Mouse (Mus musculus) midbrain, embryonic 14.5 days (tissue): ENCODE results near the gene Rcl1. TPM values are rescaled to one million over a fixed set of nuclear protein-coding genes. Genes with fewer than 3 reads are reported as not detected.

Experiments
- ATAC-seq: fragments of 200-750 bp; cut with Nextera tagmentation; 2 replicates; pipeline ENCODE4 v1.8.0; 2017; ENCODE audit warnings: moderate number of reproducible peaks, moderate library complexity; ENCODE audit not compliant: low FRiP score, low TSS enrichment
- DNase-seq: peaks from one replicate; pipeline ENCODE4 v3.0.0-alpha.2; 2015
- H3K27ac ChIP-seq: fragments of 300-500 bp; sonication (generic); replicated peaks from 2 replicates; pipeline ENCODE4 v1.5.1; 2014; ENCODE audit warnings: mild to moderate bottlenecking, low read depth, low read length, moderate library complexity
- H3K27me3 ChIP-seq: fragments of 300-500 bp; sonication (generic); 2 replicates; pipeline ENCODE4 v1.6.1; 2014; ENCODE audit warnings: low read length, control low read depth, mixed read lengths; ENCODE audit not compliant: control insufficient read depth, insufficient read depth
- H3K36me3 ChIP-seq: fragments of 300-500 bp; sonication (generic); 2 replicates; pipeline ENCODE4 v1.6.1; 2014; ENCODE audit warnings: low read length, control low read depth; ENCODE audit not compliant: control insufficient read depth, insufficient read depth
- H3K4me1 ChIP-seq: fragments of 300-500 bp; sonication (generic); 2 replicates; pipeline ENCODE4 v1.6.1; 2014; ENCODE audit warnings: mild to moderate bottlenecking, antibody characterized with exemption, low read length, control low read depth; ENCODE audit not compliant: control insufficient read depth, insufficient read depth
- H3K4me2 ChIP-seq: fragments of 300-500 bp; sonication (generic); 2 replicates; pipeline ENCODE4 v1.6.1; 2014; ENCODE audit warnings: mild to moderate bottlenecking, low read length, moderate library complexity
- H3K4me3 ChIP-seq: fragments of 300-500 bp; sonication (generic); replicated peaks from 2 replicates; pipeline ENCODE4 v1.5.1; 2014; ENCODE audit warnings: low read depth, low read length
- H3K9ac ChIP-seq: fragments of 300-500 bp; sonication (generic); replicated peaks from 2 replicates; pipeline ENCODE4 v1.6.1; 2014; ENCODE audit warnings: mild to moderate bottlenecking, low read length, moderate library complexity
- H3K9me3 ChIP-seq: fragments of 300-500 bp; sonication (generic); 2 replicates; pipeline ENCODE4 v1.6.1; 2016; ENCODE audit warnings: low read length, control low read depth, mixed read lengths; ENCODE audit not compliant: control insufficient read depth
- WGBS: fragments of 180-500 bp; shearing (Covaris S2); extraction: QIAGEN DNeasy Blood & Tissue Kit; methylation state at CpG from one replicate; pipeline ENCODE4 v1.1.7; 2014; 5-methylcytosine and 5-hydroxymethylcytosine counted together
- polyA plus RNA-seq: library from polyadenylated mRNA; unstranded; fragments of >200 nt; fragmentation: Nextera tagmentation; extraction: Ambion mirVana; gene quantifications from 2 replicates; pipeline ENCODE4 v1.2.1, GENCODE M21; 2014

Gene Rcl1
- polyA plus RNA-seq, 1 experiment from 2014 or later, result 33.2 TPM

DNA sequence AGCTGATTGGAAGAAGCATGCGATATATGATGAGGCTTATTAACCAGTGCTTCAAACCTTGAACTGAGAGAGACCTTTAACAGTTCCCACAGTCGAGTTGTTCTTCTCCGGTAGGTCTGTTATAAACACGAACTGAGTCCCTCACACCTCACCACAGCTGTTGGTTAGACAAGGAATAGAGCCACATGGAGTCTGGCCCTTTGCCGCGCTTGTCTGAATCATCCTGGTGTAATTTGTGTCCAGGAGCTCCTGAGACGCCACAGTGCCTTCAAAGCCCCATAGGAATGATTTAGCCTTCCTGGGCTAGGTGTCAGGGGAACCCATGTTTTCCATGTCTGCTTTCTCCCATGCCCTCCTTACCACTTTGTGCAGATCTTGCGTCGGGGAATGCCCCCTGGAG is 20.2 kb downstream of the Rcl1 start:
- Histone ChIP-seq H3K9ac (no peak overlapping the region), H3K27me3 (no peaks in the 10 kb centered on the region), H3K4me3 (no peak overlapping the region), H3K9me3 (no peaks in the 10 kb centered on the region), H3K36me3 (peaks cover 16% of the 10 kb centered on the region), H3K4me2 (no peak overlapping the region), H3K27ac (no peak overlapping the region), H3K4me1 (no peaks in the 10 kb centered on the region)
- WGBS, result 95% methylated on average over 9 of the region's 9 CpGs
- DNase-seq (no peak), ATAC-seq (no peak)

DNA sequence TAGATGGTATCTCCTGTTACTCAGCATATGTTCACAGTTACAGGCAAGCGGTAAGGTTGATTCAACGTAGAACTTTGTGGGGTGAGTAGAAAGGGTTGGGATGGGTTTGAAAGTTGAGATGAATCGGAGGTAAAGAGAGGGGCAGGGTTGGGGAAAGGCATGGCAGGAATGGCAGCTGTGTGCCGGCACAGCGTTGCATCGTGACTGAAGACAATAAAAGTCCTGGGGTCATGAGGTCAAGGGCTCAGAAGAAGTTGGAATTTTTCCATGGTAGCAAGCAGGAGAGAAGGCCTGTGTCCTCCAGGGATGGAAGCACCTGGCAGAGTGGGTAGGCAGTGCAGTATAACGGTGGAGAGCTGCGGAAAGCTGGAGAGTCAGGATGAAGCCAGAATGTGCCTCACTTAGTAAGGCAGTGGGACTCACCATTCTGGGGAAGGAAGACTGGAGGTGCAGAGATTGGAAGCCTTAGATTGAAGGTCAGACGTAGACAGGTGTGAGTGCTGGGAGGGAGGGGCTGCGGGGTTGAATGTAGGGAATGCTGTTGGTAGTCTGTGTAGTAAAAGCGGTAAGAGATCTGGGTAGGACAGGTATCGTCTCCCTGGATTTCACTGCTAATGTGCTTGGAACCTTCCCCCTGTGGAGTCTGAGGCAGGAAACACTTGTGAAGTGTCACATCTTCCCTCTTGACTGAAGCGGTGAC is 23.9 kb downstream of the Rcl1 start:
- ATAC-seq (no peak), DNase-seq (no peak)
- H3K4me3 ChIP-seq, result no peak overlapping the region
- no peak overlapping the region for H3K27ac ChIP-seq
- H3K9ac ChIP-seq, result no peak overlapping the region
- 91% methylated on average over 13 of the region's 13 CpGs for WGBS
- no peaks in the 10 kb centered on the region for H3K4me1 ChIP-seq
- H3K36me3 ChIP-seq, result peaks cover 17% of the 10 kb centered on the region
- H3K4me2 ChIP-seq, result no peak overlapping the region
- no peaks in the 10 kb centered on the region for H3K9me3 ChIP-seq
- no peaks in the 10 kb centered on the region for H3K27me3 ChIP-seq

DNA sequence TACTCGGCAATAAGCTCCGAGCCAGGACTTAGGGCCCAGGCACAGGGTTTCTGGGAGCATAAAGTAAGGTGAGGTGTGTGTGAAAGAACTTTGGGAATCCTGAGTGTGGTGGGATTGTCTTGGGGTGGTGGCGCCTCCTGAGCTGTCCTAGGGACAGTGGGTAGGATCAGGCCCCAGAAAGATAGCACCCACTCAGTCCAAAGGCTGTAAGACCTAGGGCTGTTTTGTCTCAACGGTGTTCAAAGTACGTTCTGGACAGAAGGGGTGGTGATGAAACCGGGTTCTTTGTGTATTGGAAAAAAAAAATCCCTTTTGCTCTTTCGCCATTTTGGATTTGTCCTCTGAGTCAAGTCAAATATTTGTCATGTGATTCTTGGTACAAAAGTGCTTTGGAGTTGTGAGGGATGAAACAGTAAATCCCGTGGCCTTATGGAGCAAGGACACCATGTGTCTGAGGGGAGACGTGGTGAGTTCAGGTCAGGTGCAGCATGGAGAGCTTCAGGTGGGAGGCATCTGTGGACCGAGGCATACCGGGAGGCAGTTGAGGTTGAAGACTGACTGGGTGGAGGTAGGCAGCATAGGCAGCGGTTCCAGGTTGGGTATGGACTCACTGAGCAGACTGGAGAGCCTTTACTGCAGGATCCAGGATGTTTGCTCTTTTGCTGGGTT is 25.3 kb downstream of the Rcl1 start:
- Histone ChIP-seq H3K9me3 (no peaks in the 10 kb centered on the region), H3K27me3 (no peaks in the 10 kb centered on the region), H3K4me2 (no peak overlapping the region), H3K27ac (no peak overlapping the region), H3K4me1 (no peaks in the 10 kb centered on the region), H3K9ac (no peak overlapping the region), H3K4me3 (no peak overlapping the region), H3K36me3 (peaks cover 20% of the 10 kb centered on the region)
- no peak for ATAC-seq
- 93% methylated on average over 12 of the region's 12 CpGs for WGBS
- no peak for DNase-seq

DNA sequence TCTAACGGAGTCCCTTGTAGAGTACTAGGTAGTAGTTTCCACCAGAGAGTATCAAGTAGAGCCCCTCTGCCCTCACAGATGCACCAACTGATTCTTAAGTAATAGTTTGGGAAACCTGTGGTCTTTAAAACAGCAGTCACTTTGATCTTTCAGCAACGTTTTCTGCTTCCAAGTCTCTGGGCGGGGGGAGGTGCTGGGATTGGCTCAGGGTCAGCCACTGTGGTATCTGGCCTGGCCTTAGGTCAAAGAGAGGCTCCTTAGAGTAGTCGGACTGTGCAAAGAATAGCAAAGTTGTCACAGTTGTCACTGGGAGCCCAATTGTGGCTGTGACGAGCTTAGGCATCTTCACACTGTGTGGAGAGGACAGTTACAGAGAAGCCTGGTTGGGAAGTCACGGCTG is 26.2 kb downstream of the Rcl1 start:
- Histone ChIP-seq H3K4me3 (no peak overlapping the region), H3K4me2 (no peak overlapping the region), H3K36me3 (peaks cover 23% of the 10 kb centered on the region), H3K27ac (no peak overlapping the region), H3K9me3 (no peaks in the 10 kb centered on the region), H3K27me3 (no peaks in the 10 kb centered on the region), H3K9ac (no peak overlapping the region), H3K4me1 (no peaks in the 10 kb centered on the region)
- 53% methylated on average over 6 of the region's 6 CpGs for WGBS
- ATAC-seq, result no peak
- no peak for DNase-seq

DNA sequence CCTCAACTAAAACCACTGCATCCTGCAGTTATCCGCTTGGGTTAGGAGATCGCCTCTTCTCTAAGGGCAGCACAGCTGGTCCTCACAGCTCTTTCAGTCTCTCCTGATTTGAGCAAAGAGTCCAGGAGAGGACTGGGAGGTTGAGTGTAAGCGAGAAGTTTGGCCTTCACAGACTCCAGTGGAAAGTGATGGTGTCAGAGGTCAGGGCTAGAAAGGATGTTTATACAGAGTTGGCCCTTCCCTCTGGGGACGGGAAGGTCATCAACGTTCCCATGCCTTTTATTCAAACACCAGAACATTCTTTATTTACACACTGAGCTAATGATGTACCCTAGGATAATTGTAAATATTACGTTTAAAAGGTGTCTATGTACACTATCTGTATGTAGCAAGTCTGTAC is 27.0 kb downstream of the Rcl1 start:
- Histone ChIP-seq H3K4me3 (no peak overlapping the region), H3K36me3 (peaks cover 23% of the 10 kb centered on the region), H3K4me2 (no peak overlapping the region), H3K27me3 (no peaks in the 10 kb centered on the region), H3K9me3 (no peaks in the 10 kb centered on the region), H3K4me1 (no peaks in the 10 kb centered on the region), H3K9ac (no peak overlapping the region), H3K27ac (no peak overlapping the region)
- DNase-seq (no peak), ATAC-seq (no peak)
- 87% methylated on average over 6 of the region's 6 CpGs for WGBS

DNA sequence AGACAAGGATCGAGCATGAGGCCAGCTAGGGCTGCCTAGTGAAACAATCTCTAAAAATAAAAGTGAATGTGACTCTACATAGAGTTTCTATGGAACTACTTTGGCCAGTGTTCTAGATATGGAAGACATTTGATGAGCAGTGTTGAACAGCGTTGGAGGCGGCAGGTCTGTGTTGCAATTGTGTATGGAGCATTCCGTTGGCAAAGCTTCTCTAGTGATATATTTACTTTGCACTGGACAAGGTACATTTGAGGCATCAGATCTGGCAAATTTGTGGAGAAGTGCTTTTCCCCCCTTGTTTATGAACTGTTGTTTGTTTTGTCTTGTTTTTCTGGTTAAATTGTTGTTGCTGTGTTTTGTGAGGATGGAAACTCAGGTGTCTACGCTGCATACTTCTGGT is 28.4 kb downstream of the Rcl1 start:
- no peaks in the 10 kb centered on the region for H3K27me3 ChIP-seq
- H3K9ac ChIP-seq, result no peak overlapping the region
- 96% methylated on average over 5 of the region's 5 CpGs for WGBS
- ATAC-seq, result no peak
- no peak overlapping the region for H3K4me3 ChIP-seq
- H3K27ac ChIP-seq, result no peak overlapping the region
- no peak overlapping the region for H3K4me2 ChIP-seq
- no peak for DNase-seq
- H3K9me3 ChIP-seq, result no peaks in the 10 kb centered on the region
- no peaks in the 10 kb centered on the region for H3K4me1 ChIP-seq
- H3K36me3 ChIP-seq, result peaks cover 28% of the 10 kb centered on the region

DNA sequence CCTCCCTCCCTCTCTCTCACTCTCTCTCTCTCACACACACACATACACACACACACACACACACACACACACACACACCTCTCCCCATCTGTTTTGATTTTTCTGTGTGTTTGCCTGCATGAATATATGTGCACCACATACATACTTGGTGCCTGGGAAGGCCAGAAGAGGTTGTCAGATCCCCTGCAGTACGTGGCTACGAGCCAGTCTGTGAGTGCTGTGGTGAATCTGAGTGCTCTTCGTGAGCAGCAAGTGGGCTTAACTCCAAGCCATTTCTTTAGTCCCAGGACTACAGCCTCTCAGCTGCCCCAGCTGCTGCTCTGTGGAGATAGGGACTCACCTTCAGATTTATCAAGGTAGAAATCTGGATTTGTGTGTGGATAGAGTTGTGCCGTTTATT is 30.0 kb downstream of the Rcl1 start:
- Histone ChIP-seq H3K27me3 (no peaks in the 10 kb centered on the region), H3K4me1 (no peaks in the 10 kb centered on the region), H3K9ac (no peak overlapping the region), H3K4me2 (no peak overlapping the region), H3K36me3 (peaks cover 34% of the 10 kb centered on the region), H3K4me3 (no peak overlapping the region), H3K27ac (no peak overlapping the region), H3K9me3 (no peaks in the 10 kb centered on the region)
- no peak for DNase-seq
- WGBS, result 88% methylated on average over 4 of the region's 4 CpGs
- no peak for ATAC-seq

DNA sequence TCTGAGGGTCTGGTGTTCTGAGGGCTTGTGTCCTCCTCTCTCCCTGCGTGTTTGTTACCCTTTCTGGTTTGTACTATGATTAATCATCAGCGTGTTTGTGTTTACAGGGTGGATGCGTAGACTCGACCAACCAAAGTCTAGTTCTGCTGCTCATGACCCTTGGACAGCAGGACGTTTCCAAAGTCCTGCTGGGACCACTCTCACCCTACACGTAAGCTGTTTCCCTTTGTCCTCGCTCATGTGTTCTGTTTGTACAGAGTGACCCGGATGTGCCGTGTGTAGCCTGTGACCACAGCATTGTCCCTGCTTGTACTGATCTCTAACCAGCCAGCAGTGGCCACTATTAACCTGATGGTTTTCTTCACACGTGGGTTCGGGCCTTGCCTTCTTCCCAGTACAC is 33.1 kb downstream of the Rcl1 start:
- Histone ChIP-seq H3K4me3 (no peak overlapping the region), H3K36me3 (peaks cover 29% of the 10 kb centered on the region), H3K27me3 (no peaks in the 10 kb centered on the region), H3K9ac (no peak overlapping the region), H3K4me1 (no peaks in the 10 kb centered on the region), H3K4me2 (no peak overlapping the region), H3K9me3 (no peaks in the 10 kb centered on the region), H3K27ac (no peak overlapping the region)
- 93% methylated on average over 11 of the region's 11 CpGs for WGBS
- DNase-seq (no peak), ATAC-seq (no peak)

DNA sequence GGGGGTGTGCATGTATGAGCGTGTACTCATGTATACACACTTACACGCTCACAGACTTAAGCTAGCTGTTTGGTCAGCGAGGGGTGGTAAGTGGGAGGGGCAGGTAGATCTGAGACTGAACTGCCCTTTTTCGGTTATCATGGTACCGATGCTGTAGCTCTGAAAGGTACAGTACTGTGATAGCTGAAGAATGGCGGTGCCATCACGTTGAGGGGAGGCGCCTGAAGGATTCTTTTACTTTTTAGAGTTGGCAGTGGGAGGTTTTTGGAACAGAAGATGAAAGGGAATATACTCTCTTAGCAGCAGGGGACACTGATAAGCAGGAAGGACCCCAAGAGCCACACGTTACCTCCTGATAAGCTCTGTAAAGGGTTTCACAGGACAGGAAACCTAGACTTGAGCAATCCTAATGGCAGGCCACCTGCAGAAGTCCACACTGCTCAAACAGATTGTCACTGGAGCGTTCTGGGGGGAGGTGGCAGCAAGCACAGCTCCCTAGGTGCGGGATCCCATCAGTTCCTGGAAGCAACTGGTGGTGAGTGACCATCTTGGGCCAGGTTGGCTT is 34.1 kb downstream of the Rcl1 start:
- DNase-seq (no peak), ATAC-seq (no peak)
- Histone ChIP-seq H3K4me1 (no peaks in the 10 kb centered on the region), H3K36me3 (peaks cover 29% of the 10 kb centered on the region), H3K27ac (no peak overlapping the region), H3K4me3 (no peak overlapping the region), H3K9ac (no peak overlapping the region), H3K27me3 (no peaks in the 10 kb centered on the region), H3K4me2 (no peak overlapping the region), H3K9me3 (no peaks in the 10 kb centered on the region)
- 93% methylated on average over 11 of the region's 11 CpGs for WGBS
